Mouse (Mus musculus) liver, adult 2 months (tissue): ENCODE results near the gene Cux2. TPM values are rescaled to one million over a fixed set of nuclear protein-coding genes. Genes with fewer than 3 reads are reported as not detected.

Source experiments
- DNase-seq: peaks from one replicate; pipeline ENCODE4 v3.0.0-alpha.2; 2011; ENCODE audit warnings: low read depth, low spot score; ENCODE audit errors: extremely low read depth
- H3K27ac ChIP-seq: fragments of 200-500 bp; replicated peaks from 2 replicates; pipeline ENCODE4 v1.5.1; 2012; ENCODE audit warnings: low read depth, mild to moderate bottlenecking, control low read depth, inconsistent platforms, low read length; ENCODE audit not compliant: insufficient read depth
- H3K27me3 ChIP-seq: fragments of 200-500 bp; 2 replicates; pipeline ENCODE4 v1.6.1; 2012; ENCODE audit warnings: mild to moderate bottlenecking, moderate library complexity, low read length, inconsistent platforms; ENCODE audit not compliant: control insufficient read depth, insufficient read depth
- H3K36me3 ChIP-seq: fragments of 200-500 bp; 2 replicates; pipeline ENCODE4 v1.6.1; 2012; ENCODE audit warnings: low read length, inconsistent platforms; ENCODE audit not compliant: control insufficient read depth, insufficient read depth
- H3K4me1 ChIP-seq: fragments of 200-500 bp; 2 replicates; pipeline ENCODE4 v1.6.1; 2011; ENCODE audit warnings: low read length; ENCODE audit not compliant: control insufficient read depth, insufficient read depth
- H3K4me3 ChIP-seq: fragments of 200-500 bp; 2 replicates; pipeline ENCODE4 v1.5.1; 2011; ENCODE audit warnings: low read depth, mild to moderate bottlenecking, control low read depth, low read length, moderate library complexity; ENCODE audit not compliant: insufficient read depth
- H3K79me2 ChIP-seq: fragments of 200-500 bp; 2 replicates; pipeline ENCODE4 v1.6.1; 2012; ENCODE audit warnings: inconsistent platforms, mild to moderate bottlenecking, low read length, moderate library complexity; ENCODE audit not compliant: control insufficient read depth, insufficient read depth
- H3K9ac ChIP-seq: fragments of 200-500 bp; 2 replicates; pipeline ENCODE4 v1.6.1; 2012; ENCODE audit warnings: low read depth, mild to moderate bottlenecking, control low read depth, inconsistent platforms, low read length
- CTCF ChIP-seq: fragments of 200-500 bp; IDR thresholded peaks from 2 replicates; pipeline ENCODE4 v1.5.1; 2011; ENCODE audit warnings: low read depth, low read length, control low read depth
- POLR2A ChIP-seq: fragments of 200-500 bp; IDR thresholded peaks from 2 replicates; pipeline ENCODE4 v1.6.1; 2011; ENCODE audit warnings: low read length, control low read depth; ENCODE audit not compliant: insufficient read depth; ENCODE audit errors: extremely low read depth
- WGBS: fragments of 180-500 bp; shearing (Covaris S2); methylation state at CpG from one replicate; pipeline ENCODE4 v1.1.7; 2018; 5-methylcytosine and 5-hydroxymethylcytosine counted together
- polyA plus RNA-seq: library from polyadenylated mRNA; depleted of rRNA; stranded (reverse); fragments of >200 nt; gene quantifications from 2 replicates; pipeline ENCODE4 v1.2.3, GENCODE M21; 2012
- total RNA-seq: library from RNA; depleted of rRNA; stranded (reverse); fragments of >200 nt; gene quantifications from 2 replicates; pipeline ENCODE4 v1.2.3, GENCODE M21; 2014

The Cux2 gene
- total and polyA plus RNA-seq, 2 experiments: 4.1 to 11.6 TPM

DNA sequence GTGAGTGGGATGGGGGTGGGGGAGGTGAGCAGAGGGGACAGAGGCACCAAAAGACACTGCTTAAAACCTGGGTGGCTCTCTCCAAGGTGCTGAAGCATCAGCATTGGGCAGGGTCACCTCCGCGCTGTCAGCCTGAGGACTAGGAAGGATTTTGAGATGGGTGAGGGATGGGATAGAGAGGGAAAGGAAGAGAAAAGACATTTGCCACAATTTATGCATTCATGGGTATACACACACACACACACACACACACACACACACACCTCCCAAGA is 123.4 kb downstream of the Cux2 start:
- TF ChIP-seq POLR2A (no peak), CTCF (no peak)
- no peaks in the 10 kb centered on the region for H3K79me2 ChIP-seq
- no peak overlapping the region for H3K4me3 ChIP-seq
- WGBS: 78% methylated on average over 2 of the region's 2 CpGs
- H3K36me3 ChIP-seq: no peaks in the 10 kb centered on the region
- H3K27me3 ChIP-seq: no peaks in the 10 kb centered on the region
- no peak overlapping the region for H3K27ac ChIP-seq
- H3K4me1 ChIP-seq: no peaks in the 10 kb centered on the region
- no peak overlapping the region for H3K9ac ChIP-seq
- no peak for DNase-seq

GRCm38 (mm10) chr5:121925751-121926542 is 124.0 kb downstream of the Cux2 start:
- no peaks in the 10 kb centered on the region for H3K36me3 ChIP-seq
- H3K9ac ChIP-seq: no peak overlapping the region
- WGBS: 81% methylated on average over 28 of the region's 28 CpGs
- H3K27ac ChIP-seq: no peak overlapping the region
- no peaks in the 10 kb centered on the region for H3K4me1 ChIP-seq
- no peaks in the 10 kb centered on the region for H3K27me3 ChIP-seq
- no peak for TF ChIP-seq CTCF
- no peak for TF ChIP-seq POLR2A
- H3K4me3 ChIP-seq: no peak overlapping the region
- H3K79me2 ChIP-seq: no peaks in the 10 kb centered on the region
- no peak for DNase-seq

DNA sequence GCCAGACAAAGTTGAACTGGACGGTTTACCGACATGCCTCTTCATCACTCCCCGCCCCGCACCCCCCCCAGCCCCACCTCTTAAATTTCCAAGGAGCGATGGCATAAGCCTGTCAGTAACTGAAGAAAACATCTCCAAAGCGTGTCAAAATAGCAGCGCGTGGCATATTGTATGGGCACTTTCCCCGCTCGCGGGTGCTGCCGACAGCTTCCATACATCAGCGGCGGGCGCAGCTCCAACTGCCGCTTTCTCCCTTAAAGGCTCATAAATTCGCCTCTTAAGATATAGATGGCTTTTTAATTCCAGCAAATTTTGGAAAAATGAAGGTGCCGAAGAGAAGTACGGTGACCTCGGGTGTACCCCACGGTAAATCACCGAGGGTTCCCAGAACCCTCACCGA is 124.6 kb downstream of the Cux2 start:
- H3K79me2 ChIP-seq: no peaks in the 10 kb centered on the region
- DNase-seq: no peak
- no peak overlapping the region for H3K27ac ChIP-seq
- TF ChIP-seq CTCF (no peak), POLR2A (no peak)
- H3K36me3 ChIP-seq: no peaks in the 10 kb centered on the region
- no peak overlapping the region for H3K4me3 ChIP-seq
- 75% methylated on average over 23 of the region's 23 CpGs for WGBS
- H3K27me3 ChIP-seq: no peaks in the 10 kb centered on the region
- no peak overlapping the region for H3K9ac ChIP-seq
- H3K4me1 ChIP-seq: no peaks in the 10 kb centered on the region

- no peaks in the 10 kb centered on the region for H3K27me3 ChIP-seq
- H3K4me1 ChIP-seq: no peaks in the 10 kb centered on the region
- TF ChIP-seq CTCF (no peak), POLR2A (no peak)
- H3K4me3 ChIP-seq: no peak overlapping the region
- no peaks in the 10 kb centered on the region for H3K79me2 ChIP-seq
- H3K27ac ChIP-seq: no peak overlapping the region
- WGBS: 65% methylated on average over 9 of the region's 9 CpGs
- no peaks in the 10 kb centered on the region for H3K36me3 ChIP-seq
- H3K9ac ChIP-seq: no peak overlapping the region
- DNase-seq: no peak
Measured at GRCm38 (mm10) chr5:121924423-121924822, 125.5 kb downstream of the Cux2 start.

DNA sequence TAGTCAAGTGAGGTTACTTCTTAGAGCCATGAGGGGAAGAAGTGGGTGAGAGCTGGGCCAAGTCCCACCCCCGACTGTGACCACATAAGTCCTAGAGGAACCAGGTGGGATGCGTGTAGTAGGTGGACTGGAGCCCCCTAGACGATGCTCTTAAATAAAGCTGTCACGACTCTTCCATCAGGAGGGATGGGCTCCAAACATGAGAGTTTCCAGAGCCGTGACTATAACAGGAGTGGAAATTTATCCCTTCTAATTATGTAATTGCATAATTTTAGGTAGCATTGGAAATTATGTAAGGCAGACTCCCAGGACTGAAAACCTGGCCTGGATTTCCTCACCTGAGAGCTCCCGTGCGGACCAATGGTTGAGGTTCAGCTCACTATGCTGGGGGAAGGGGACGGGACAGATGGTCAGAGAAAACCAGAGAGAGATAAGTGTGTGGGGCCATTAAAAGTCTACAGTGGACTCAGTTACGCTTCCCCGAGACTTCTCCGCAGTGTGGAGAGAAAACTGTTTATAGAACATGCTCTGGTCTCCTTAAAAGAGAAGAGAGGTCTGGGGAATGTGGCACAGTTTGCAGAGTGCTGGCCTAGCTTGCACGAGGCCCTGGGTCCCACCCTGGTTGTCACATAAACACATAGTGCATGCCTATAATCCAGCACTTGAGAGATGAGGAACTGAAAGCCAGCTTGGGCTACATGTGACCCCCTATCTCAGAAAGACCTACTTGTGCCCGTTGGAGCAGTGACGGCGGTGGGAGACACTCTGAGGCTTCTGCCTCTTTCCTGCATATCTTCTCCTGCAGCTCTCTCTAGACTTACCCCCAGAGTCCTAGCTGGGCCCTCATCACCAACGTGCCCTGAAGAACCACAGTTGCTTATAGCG is 126.7 kb downstream of the Cux2 start:
- TF ChIP-seq CTCF: no peak
- no peak for TF ChIP-seq POLR2A
- no peak for DNase-seq
- Histone ChIP-seq H3K27me3 (no peaks in the 10 kb centered on the region), H3K9ac (no peak overlapping the region), H3K79me2 (no peaks in the 10 kb centered on the region), H3K27ac (no peak overlapping the region), H3K4me1 (no peaks in the 10 kb centered on the region), H3K4me3 (no peak overlapping the region), H3K36me3 (no peaks in the 10 kb centered on the region)
- 83% methylated on average over 17 of the region's 17 CpGs for WGBS

- no peaks in the 10 kb centered on the region for H3K36me3 ChIP-seq
- no peaks in the 10 kb centered on the region for H3K4me1 ChIP-seq
- no peak overlapping the region for H3K9ac ChIP-seq
- TF ChIP-seq POLR2A (no peak), CTCF (no peak)
- no peak overlapping the region for H3K27ac ChIP-seq
- DNase-seq: no peak
- no peaks in the 10 kb centered on the region for H3K27me3 ChIP-seq
- WGBS: 94% methylated on average over 7 of the region's 7 CpGs
- H3K4me3 ChIP-seq: no peak overlapping the region
- H3K79me2 ChIP-seq: no peaks in the 10 kb centered on the region
Measured at GRCm38 (mm10) chr5:121919216-121919615, 130.7 kb downstream of the Cux2 start.
